Mouse (Mus musculus): Measurements from ENCODE around the gene Tlk1. TPM values are rescaled to one million over a fixed set of nuclear protein-coding genes. Genes with fewer than 3 reads are reported as not detected.

Gene Tlk1
- 27.8 and 30.5 TPM in 2 replicates for polyA plus RNA-seq (2015; fragmentation: Nextera tagmentation; extraction: Ambion mirVana)

- Histone ChIP-seq H3K27ac (ENCODE audit: low read depth, low read length) (peak within 1 kb of the TSS; percentile 100), H3K27me3 (replicated peaks; ENCODE audit: control insufficient read depth, insufficient read depth, low read length) (no peaks in the 10 kb centered on the region), H3K36me3 (ENCODE audit: control insufficient read depth, insufficient read depth) (no peaks in the 10 kb centered on the region), H3K4me1 (replicated peaks; ENCODE audit: control insufficient read depth, insufficient read depth, low read length) (0 out of 2 replicates have a peak, but pooled peaks cover under 1% of the 10 kb centered on the region), H3K4me3 (ENCODE audit: low read depth, low read length) (peak within 1 kb of the TSS; percentile 82), H3K9me3 (ENCODE audit: control insufficient read depth) (no peaks in the 10 kb centered on the region), H3K9ac (ENCODE audit: low read depth, low read length) (peak within 1 kb of the TSS; percentile 94), H3K4me2 (replicated peaks; ENCODE audit: low read depth) (peak within 1 kb of the TSS; percentile 67)
- no peak for TF ChIP-seq CTCF (IDR thresholded peaks at IDR 0.05; ENCODE audit: low read depth)
- under 1% methylated on average over 52 of the region's 118 CpGs for WGBS
- ATAC-seq: peak; percentile 87
Measured at GRCm38 (mm10) chr2:70825371-70826051, at the start of gene Tlk1. Gene Tlk1 (minus strand): TSS chr2:70825728.

GRCm38 (mm10) chr2:70875129-70875528 is 49.6 kb upstream of the Tlk1 start:
- H3K27ac ChIP-seq (ENCODE audit: low read depth, low read length): no peak overlapping the region
- WGBS: 73% methylated on average over 4 of the region's 4 CpGs
- H3K4me3 ChIP-seq (ENCODE audit: low read depth, low read length): no peak overlapping the region
- H3K9me3 ChIP-seq (ENCODE audit: control insufficient read depth): no peaks in the 10 kb centered on the region
- H3K4me1 ChIP-seq (replicated peaks; ENCODE audit: control insufficient read depth, insufficient read depth, low read length): no peaks in the 10 kb centered on the region
- no peaks in the 10 kb centered on the region for H3K36me3 ChIP-seq (ENCODE audit: control insufficient read depth, insufficient read depth)
- no peaks in the 10 kb centered on the region for H3K27me3 ChIP-seq (replicated peaks; ENCODE audit: control insufficient read depth, insufficient read depth, low read length)
- no peak for ATAC-seq
- no peak for TF ChIP-seq CTCF (IDR thresholded peaks at IDR 0.05; ENCODE audit: low read depth)
- H3K9ac ChIP-seq (ENCODE audit: low read depth, low read length): no peak overlapping the region
- H3K4me2 ChIP-seq (replicated peaks; ENCODE audit: low read depth): no peak overlapping the region

GRCm38 (mm10) chr2:70873168-70873567 is 47.6 kb upstream of the Tlk1 start:
- Histone ChIP-seq H3K4me3 (ENCODE audit: low read depth, low read length) (no peak overlapping the region), H3K27me3 (replicated peaks; ENCODE audit: control insufficient read depth, insufficient read depth, low read length) (no peaks in the 10 kb centered on the region), H3K27ac (ENCODE audit: low read depth, low read length) (no peak overlapping the region), H3K36me3 (ENCODE audit: control insufficient read depth, insufficient read depth) (no peaks in the 10 kb centered on the region), H3K9ac (ENCODE audit: low read depth, low read length) (no peak overlapping the region), H3K4me1 (replicated peaks; ENCODE audit: control insufficient read depth, insufficient read depth, low read length) (no peaks in the 10 kb centered on the region), H3K4me2 (replicated peaks; ENCODE audit: low read depth) (no peak overlapping the region), H3K9me3 (ENCODE audit: control insufficient read depth) (no peaks in the 10 kb centered on the region)
- no peak for ATAC-seq
- no peak for TF ChIP-seq CTCF (IDR thresholded peaks at IDR 0.05; ENCODE audit: low read depth)
- WGBS: 80% methylated on average over 5 of the region's 5 CpGs

GRCm38 (mm10) chr2:70871466-70872022 is 46.0 kb upstream of the Tlk1 start:
- Histone ChIP-seq H3K9ac (ENCODE audit: low read depth, low read length) (no peak overlapping the region), H3K36me3 (ENCODE audit: control insufficient read depth, insufficient read depth) (no peaks in the 10 kb centered on the region), H3K27me3 (replicated peaks; ENCODE audit: control insufficient read depth, insufficient read depth, low read length) (no peaks in the 10 kb centered on the region), H3K4me3 (ENCODE audit: low read depth, low read length) (no peak overlapping the region), H3K27ac (ENCODE audit: low read depth, low read length) (no peak overlapping the region), H3K4me2 (replicated peaks; ENCODE audit: low read depth) (no peak overlapping the region), H3K4me1 (replicated peaks; ENCODE audit: control insufficient read depth, insufficient read depth, low read length) (no peaks in the 10 kb centered on the region), H3K9me3 (ENCODE audit: control insufficient read depth) (no peaks in the 10 kb centered on the region)
- no peak for ATAC-seq
- no peak for TF ChIP-seq CTCF (IDR thresholded peaks at IDR 0.05; ENCODE audit: low read depth)
- WGBS: 65% methylated on average over 8 of the region's 8 CpGs

- no peak overlapping the region for H3K4me3 ChIP-seq (ENCODE audit: low read depth, low read length)
- no peaks in the 10 kb centered on the region for H3K36me3 ChIP-seq (ENCODE audit: control insufficient read depth, insufficient read depth)
- TF ChIP-seq CTCF (IDR thresholded peaks at IDR 0.05; ENCODE audit: low read depth): no peak
- H3K4me2 ChIP-seq (replicated peaks; ENCODE audit: low read depth): no peak overlapping the region
- no peaks in the 10 kb centered on the region for H3K9me3 ChIP-seq (ENCODE audit: control insufficient read depth)
- no peaks in the 10 kb centered on the region for H3K27me3 ChIP-seq (replicated peaks; ENCODE audit: control insufficient read depth, insufficient read depth, low read length)
- H3K4me1 ChIP-seq (replicated peaks; ENCODE audit: control insufficient read depth, insufficient read depth, low read length): no peaks in the 10 kb centered on the region
- H3K27ac ChIP-seq (ENCODE audit: low read depth, low read length): no peak overlapping the region
- WGBS: 47% methylated on average over 6 of the region's 6 CpGs
- no peak for ATAC-seq
- no peak overlapping the region for H3K9ac ChIP-seq (ENCODE audit: low read depth, low read length)
Measured at GRCm38 (mm10) chr2:70870819-70871218, 45.3 kb upstream of the Tlk1 start.

GRCm38 (mm10) chr2:70869116-70869515 is 43.6 kb upstream of the Tlk1 start:
- Histone ChIP-seq H3K9ac (ENCODE audit: low read depth, low read length) (no peak overlapping the region), H3K27me3 (replicated peaks; ENCODE audit: control insufficient read depth, insufficient read depth, low read length) (no peaks in the 10 kb centered on the region), H3K4me2 (replicated peaks; ENCODE audit: low read depth) (no peak overlapping the region), H3K36me3 (ENCODE audit: control insufficient read depth, insufficient read depth) (no peaks in the 10 kb centered on the region), H3K9me3 (ENCODE audit: control insufficient read depth) (no peaks in the 10 kb centered on the region), H3K4me3 (ENCODE audit: low read depth, low read length) (no peak overlapping the region), H3K4me1 (replicated peaks; ENCODE audit: control insufficient read depth, insufficient read depth, low read length) (no peaks in the 10 kb centered on the region), H3K27ac (ENCODE audit: low read depth, low read length) (no peak overlapping the region)
- no peak for TF ChIP-seq CTCF (IDR thresholded peaks at IDR 0.05; ENCODE audit: low read depth)
- no peak for ATAC-seq
- WGBS: 88% methylated on average over 3 of the region's 3 CpGs

Data from intestine, postnatal 0 days (tissue).